Mouse (Mus musculus) layer of hippocampus, postnatal 25 days (tissue): Measurements from ENCODE around the gene Top2a. TPM values are rescaled to one million over a fixed set of nuclear protein-coding genes. Genes with fewer than 3 reads are reported as not detected.

Experiments used
- DNase-seq, 2 experiments: peaks; one replicate each; pipeline ENCODE4 v3.0.0; 2022; ENCODE audit warnings: mixed read lengths in 2 of 2, low spot score in 1 of 2; ENCODE audit errors: extremely low spot score in 1 of 2
- total RNA-seq, 2 experiments: library from RNA; stranded (reverse); gene quantifications; 2 replicates each; pipeline ENCODE4 v1.2.3; 2021

The Top2a gene
- 1 to 10 TPM; 2.5 to 4.5 TPM for total RNA-seq

GRCm38 (mm10) chr11:99023500-99024467 lies at the start of gene Top2a:
Gene Top2a (minus strand): TSS chr11:99024189.
- DNase-seq, result peak; percentile 87 to 91

- no peak for DNase-seq
Observed at GRCm38 (mm10) chr11:99073781-99074180, 49.8 kb upstream of the Top2a start.

DNA sequence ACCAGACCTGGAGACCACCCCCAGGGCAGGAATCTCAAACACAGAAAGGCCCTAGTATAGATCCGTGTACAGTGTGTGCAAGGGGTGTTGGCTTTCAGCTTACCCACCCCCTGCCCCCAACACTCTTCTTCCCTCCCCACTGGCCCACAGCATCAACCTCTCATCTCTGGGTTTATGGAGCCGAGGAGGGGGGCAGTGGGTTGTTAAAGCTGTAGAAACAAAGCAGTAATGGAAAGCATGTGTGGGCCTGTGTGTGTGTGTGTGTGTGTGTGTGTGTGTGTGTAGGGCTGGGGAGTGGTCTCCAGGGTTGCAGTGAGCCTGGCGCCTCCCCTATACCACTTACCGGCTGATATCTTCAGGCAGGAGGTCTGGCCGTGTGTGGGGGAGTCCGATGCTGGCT lies 47.9 kb upstream of the Top2a start:
- DNase-seq, result no peak

GRCm38 (mm10) chr11:99068455-99068854 lies 44.5 kb upstream of the Top2a start:
- no peak for DNase-seq

- DNase-seq, result no peak
Observed at GRCm38 (mm10) chr11:99067591-99067990, 43.6 kb upstream of the Top2a start.

DNA sequence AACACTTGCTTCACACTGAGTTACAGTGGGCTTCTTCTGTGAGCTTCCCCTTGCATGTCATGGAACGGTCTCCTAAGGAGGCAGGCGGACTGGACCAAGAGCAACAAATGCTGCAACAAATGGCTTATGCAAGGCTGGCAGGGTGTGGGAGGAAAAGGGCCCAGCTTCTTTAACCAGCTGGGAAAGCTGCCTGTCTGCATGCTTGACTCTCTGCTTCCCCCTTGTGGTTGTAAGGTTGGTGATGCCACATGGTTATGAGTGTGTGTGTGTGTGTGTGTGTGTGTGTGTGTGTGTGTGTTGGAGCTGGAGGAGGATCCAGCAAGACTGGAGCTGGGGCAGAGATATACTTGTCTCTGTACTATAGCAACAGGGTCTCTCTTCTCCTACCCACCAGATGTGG lies 42.0 kb upstream of the Top2a start:
- DNase-seq, result peak; percentile 58 to 65

DNA sequence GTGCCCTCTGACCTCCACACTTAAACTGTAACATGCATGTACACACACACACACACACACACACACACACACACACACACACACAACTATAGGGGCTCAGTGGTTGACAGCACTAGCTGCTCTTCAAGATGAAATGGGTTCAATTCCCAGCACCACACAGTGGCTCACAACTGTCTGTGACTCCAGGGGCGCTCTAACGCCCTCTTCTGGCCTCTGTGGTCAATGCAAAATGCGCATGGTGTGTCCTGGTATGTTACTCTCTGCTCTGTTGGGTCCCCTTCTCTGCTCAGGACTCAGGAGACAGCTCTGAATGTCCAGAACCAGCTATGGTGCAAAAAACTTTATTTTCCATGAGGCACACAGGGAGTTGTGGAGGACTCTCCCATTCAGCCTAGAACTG lies 41.4 kb upstream of the Top2a start:
- no peak for DNase-seq

DNA sequence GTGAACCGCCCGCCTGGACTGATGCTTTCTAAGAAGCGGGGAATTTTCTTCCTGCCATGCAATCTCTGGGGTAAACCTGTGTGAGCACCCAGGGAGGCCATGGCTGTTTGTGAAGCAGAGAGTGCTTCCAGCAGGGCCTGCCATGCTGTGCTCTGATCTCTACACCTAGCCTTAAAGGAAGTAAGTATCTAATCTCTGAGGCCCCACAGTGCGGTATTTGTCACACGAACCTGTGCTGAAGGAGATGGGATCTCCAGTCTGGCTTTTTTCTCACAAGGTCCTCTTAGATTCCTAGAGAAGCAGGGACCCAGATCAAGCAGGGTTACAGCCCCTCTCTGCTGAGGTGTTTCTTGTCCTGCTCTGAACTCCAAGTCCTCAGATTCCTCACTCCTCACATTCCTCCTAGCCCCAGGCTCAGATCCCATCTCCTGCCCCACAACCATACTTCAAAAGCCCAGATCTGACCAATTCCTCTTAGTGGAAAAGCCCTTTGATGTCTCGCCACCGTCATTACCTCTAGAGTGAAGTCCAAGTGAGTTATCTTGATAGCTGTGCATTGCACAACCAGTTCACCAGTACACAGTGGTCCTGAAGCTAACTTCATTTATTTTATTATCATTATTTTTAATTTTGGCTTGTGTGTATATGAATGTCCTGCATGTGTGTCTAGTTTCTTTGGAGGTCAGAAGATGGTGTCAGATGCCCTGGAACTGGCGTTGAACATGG lies 39.6 kb upstream of the Top2a start:
- no peak for DNase-seq

DNA sequence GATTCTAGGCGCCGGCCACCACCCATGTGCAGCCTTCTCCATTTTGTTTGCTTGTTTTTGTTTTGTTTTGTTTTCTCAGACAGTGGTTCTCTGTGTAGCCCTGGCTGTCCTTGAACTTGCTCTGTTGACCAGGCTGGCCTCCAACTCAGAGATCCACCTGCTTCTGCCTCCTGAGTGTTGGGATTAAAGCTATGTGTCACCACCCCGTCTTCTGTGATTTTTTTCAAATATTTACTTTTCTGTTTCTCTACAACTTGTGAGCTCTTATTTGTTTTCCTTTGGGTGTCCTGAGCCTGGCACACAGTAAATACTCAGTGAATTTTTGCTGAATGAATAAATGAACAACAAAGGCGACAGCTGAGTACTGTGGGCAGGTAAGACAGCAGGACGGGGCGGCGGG lies 38.7 kb upstream of the Top2a start:
- DNase-seq, result no peak

DNA sequence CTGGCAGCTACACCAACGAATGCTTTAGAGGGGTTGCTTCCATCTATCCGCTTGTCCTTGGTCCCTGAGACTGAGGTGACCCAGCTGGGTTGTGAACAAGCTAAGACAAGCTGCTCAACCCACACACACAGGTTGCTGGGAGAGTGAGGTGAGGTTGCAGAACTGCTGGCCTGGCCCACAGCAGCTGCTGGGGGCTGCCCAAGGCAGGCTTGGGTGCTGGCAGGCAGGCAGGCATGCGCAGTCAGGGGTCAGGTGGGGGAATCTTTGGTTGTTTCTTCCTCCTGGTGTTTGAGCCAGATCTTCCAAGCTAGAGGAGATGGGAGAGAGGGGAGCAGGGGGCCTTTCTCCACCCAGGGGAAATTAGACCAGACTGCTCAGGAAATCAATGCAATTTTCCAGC lies 36.4 kb upstream of the Top2a start:
- DNase-seq, result no peak

- no peak for DNase-seq
Observed at GRCm38 (mm10) chr11:99055571-99056452, 31.8 kb upstream of the Top2a start.

- no peak for DNase-seq
Observed at GRCm38 (mm10) chr11:99055143-99055542, 31.2 kb upstream of the Top2a start.

DNA sequence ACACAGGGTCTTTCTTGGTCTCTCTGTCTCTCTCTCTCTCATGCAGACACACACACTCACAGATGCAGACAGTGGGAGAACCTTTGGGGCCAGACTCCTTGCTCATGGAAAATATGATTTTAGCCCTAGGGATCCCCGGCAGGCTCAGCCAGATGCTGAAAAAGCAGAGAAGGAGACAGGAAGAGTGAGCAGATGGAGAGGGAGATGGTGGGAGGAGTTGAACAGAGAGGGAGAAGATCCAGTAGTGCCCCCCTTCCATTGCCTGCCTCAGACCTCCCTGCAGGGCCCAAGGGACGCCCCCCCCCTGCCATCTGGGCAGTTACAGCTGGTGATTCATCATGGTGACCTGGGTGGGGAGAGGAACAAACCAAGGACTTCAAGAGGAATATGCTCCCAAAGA lies 23.7 kb upstream of the Top2a start:
- no peak for DNase-seq

- DNase-seq, result no peak
Observed at GRCm38 (mm10) chr11:99047120-99047519, 23.1 kb upstream of the Top2a start.

GRCm38 (mm10) chr11:99045159-99045889 lies 21.3 kb upstream of the Top2a start:
- DNase-seq, result no peak

GRCm38 (mm10) chr11:99044306-99044705 lies 20.3 kb upstream of the Top2a start:
- DNase-seq, result no peak

GRCm38 (mm10) chr11:99043632-99044031 lies 19.6 kb upstream of the Top2a start:
- no peak for DNase-seq

GRCm38 (mm10) chr11:99042834-99043431 lies 18.9 kb upstream of the Top2a start:
- DNase-seq, result no peak
